Mouse (Mus musculus) urinary bladder, postnatal 10 days (tissue): ENCODE data around the gene Sema3b.
"Not testable (repeated sequence)": the region's sequence is repeated elsewhere in the genome, so short reads cannot be mapped to it uniquely, and the experiment has no call there.

Experiments
- DNase-seq: peaks from one replicate; pipeline ENCODE4 v3.0.0; 2022; ENCODE audit warnings: low spot score

Sema3b gene

GRCm38 (mm10) chr9:107568331-107569261 is 40.4 kb downstream of the Sema3b start:
- DNase-seq: no peak

- DNase-seq: no peak
Observed at GRCm38 (mm10) chr9:107567702-107568319, 41.2 kb downstream of the Sema3b start, which contains the start of gene Hyal2. TSS of gene Hyal2 (plus strand) at chr9:107567945.

DNA sequence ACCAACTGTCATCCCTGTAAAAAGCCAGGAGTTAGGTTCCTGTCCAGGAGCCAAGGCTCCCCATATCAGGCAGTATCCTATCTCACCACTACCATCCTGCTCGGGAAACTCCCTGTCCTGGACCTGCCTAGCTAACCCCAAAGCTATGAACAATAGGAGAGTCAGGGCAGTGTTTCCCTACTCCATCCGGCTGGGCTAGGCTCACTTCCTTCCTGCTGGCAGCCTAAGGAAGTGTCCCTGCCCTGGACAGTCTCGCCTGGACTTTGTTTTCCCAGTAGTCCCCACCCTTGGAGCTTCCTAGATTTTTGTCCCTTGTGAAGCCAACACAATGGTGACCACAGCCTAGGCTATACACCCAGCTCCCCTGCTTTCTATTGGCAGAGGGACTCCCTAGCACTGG is 42.2 kb downstream of the Sema3b start:
- no peak for DNase-seq

DNA sequence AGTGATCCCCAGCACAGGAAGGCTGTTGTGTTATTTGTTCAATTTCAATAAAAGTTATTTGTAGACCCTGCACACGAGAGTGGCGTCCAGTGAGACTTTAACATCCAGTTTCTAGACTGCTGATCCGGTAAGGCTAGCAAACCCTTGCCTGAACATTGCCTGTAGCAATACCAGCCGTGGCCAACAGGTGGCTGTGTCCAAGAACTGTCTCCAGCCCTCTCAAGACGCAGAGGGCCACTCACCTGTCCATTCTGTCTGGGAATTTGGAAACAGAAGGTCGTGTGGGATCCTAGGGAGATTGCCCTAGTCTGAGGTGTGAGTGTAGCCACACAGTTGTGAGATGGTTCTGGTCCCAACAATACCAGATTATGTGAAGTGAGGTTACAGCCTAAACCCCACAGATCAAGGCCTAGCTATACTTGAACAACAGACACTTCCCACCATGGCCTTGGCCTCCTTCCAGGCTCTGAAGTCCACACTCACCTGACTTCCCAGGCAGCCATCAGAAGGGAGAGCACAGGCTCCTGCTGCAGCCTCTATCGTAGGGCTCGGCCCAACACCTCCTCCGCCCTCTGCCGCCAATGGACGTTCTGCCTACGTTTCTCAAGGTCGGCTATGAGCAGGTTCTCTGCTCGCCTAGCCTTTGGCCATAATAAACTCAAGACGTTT is 42.9 kb downstream of the Sema3b start:
- no peak for DNase-seq

- DNase-seq: not testable (repeated sequence)
Observed at GRCm38 (mm10) chr9:107565556-107565955, 43.5 kb downstream of the Sema3b start.

- DNase-seq: peak; percentile 75
Observed at GRCm38 (mm10) chr9:107563029-107563581, 45.9 kb downstream of the Sema3b start, which contains the start of gene Tusc2. TSS of gene Tusc2 (plus strand) at chr9:107563255.

GRCm38 (mm10) chr9:107556346-107556745 is 52.7 kb downstream of the Sema3b start:
- DNase-seq: no peak

- no peak for DNase-seq
Observed at GRCm38 (mm10) chr9:107555701-107556100, 53.3 kb downstream of the Sema3b start.

- DNase-seq: no peak
Observed at GRCm38 (mm10) chr9:107555031-107555457, 54.0 kb downstream of the Sema3b start.

DNA sequence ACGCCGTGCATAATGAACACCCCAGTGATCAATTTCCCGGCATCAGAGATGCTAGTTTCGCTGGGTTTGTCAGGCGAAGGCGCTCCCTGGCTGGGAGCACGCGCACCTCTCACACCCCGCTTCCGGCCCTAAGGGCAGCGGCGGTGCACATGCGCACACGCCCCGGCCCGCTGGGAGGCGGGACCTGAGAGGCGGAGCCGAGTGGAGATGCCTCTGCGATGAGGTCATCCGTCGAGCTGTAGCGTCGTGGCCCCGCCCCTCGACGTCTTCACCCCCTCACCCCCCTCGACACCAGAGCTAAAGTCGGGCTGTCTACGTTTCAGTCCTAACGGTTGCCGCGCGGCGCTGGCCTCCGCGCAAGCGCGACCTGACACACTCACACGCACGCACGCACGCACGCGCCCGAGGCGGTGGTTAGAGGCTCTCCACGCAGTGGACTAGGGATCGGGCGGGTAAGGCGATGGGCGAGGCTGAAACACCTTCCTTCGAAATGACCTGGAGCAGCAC is 54.7 kb downstream of the Sema3b start:
- peak; percentile 75 for DNase-seq

GRCm38 (mm10) chr9:107553541-107554318 is 55.3 kb downstream of the Sema3b start:
- DNase-seq: no peak

DNA sequence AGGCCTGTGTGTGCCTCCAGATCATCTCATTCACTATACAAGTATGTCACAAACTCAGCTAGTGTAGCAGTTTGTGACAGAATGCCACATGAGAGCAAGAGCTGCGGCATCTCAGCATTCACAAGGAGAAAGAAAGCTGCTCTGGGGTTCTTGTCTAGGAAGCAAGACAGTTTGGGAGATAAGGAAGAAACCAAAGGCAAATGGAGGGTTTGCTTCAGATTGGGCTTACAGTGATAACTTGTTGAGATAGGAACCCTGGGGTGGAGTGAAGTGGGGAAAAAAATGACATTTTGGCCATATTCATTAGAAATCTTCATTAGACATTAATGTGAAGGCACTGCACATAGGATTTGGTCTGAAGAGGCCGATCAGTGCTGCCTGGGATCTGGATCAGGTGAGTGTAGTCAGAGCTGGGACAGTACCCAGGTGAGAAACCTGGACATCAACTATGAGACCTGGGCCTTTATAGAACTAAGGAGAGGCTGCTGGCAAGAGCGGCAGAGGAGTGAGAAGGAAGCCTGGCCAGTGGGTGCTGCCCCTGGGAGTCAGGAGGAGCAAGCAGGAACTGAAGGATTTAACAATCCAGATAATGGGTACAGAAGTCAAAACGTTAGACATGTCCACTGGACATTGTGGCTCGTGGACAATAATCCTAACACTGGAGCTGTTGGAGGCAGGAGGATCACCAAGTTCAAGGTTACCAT is 56.2 kb downstream of the Sema3b start:
- no peak for DNase-seq

DNA sequence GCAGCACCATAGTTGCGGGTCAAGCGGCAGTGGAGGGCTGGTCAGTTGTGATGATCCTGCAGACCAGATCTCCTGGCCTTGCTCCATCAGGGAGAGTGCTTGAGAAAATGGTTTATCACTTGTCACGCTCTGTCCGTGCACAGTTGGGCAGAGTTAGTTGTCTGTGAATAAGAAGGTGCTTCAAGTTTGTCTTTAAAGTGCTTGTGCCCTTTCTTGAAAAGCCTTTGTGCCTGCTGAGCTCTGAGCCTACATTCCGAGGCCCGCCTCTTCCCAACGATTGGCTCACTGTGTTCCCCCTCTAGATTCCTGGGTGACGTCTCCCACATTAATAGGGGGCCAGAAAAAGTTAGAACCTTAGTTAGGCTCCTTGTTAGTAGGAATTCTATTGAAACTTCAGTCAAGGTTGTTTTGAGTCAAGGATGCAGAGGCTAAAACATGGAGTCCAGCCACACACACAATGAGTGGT is 57.1 kb downstream of the Sema3b start:
- DNase-seq: no peak

GRCm38 (mm10) chr9:107551117-107551889 is 57.7 kb downstream of the Sema3b start, which contains the start of gene Rassf1:
TSS of gene Rassf1 (plus strand) at chr9:107551555.
- DNase-seq: no peak

DNA sequence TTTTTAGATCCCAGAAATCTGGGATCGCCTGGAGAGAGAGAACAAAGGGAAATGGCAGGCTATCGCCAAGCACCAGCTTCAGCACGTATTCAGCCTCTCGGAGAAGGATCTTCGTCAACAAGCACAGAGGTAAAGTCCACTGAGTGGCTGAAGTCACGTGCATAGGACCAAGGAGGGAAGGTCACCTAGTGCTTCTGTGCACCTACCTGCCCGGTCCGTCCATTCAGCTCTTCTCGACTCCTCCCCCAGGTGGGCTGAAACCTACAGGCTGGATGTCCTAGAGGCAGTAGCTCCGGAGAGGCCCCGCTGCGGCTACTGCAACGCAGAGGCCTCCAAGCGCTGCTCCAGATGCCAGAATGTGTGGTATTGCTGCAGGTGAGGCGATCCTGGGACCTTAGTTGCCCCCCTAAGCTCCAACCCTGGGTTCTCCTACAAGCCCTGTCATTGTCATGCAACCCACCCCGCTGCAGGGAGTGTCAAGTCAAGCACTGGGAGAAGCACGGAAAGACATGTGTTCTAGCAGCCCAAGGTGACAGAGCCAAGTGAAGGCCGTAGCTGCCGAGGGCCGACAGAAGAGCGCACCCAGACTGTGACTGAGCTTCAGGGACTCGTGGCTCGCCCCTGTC is 58.4 kb downstream of the Sema3b start:
- no peak for DNase-seq

DNA sequence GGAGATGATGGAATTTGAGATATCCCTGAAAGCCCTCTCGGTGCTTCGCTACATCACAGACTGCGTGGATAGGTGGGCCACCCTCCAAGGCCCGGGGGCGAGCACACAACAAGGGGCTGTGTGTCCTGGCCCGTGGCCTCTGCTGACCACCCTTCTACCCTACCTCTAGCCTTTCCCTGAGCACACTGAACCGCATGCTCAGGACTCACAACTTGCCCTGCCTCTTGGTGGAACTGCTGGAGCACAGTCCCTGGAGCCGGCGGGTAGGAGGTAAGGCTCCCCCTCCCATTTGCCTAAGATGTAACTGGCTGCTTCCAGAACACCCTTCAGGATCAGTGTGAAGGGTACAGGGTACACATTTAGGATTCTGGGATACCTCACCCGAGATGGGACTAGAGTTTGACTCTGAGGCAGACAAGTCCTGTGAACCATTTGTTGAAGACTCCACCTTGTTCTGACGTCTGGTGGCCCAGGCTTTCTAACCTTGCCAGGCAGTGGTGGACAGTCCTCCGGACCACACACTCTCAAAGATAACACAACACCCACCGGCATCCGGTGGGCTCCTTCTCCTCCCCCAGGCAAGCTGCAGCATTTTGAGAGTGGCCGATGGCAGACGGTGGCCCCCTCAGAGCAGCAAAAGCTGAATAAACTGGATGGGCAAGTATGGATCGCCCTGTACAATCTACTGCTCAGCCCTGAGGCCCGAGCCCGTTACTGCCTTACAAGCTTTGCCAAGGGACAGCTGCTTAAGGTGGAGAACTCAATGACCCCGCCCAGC is 59.5 kb downstream of the Sema3b start:
- no peak for DNase-seq

- DNase-seq: no peak
Observed at GRCm38 (mm10) chr9:107548820-107549219, 60.2 kb downstream of the Sema3b start.

DNA sequence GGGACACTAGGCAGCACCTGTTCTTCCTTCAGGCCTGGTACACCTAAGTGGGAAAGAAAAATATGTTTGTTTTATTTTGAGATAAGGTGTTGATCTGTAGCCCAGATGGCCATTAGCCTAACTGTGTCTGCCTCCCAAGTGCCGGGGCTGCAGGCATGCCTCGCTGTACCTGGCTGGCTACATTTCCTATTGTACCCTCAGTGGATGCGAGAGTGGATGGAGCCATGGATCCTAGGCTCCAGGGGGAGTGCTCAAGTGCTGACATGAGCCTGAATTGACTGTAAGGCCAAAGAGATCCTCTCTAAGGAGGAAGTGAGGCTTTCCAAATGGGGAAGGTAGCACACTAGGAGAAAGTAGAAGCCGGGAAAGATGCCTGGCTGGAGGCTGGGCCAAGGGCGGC is 61.1 kb downstream of the Sema3b start:
- DNase-seq: no peak
